Mouse (Mus musculus): Measurements from ENCODE around the gene Snx29. TPM values are rescaled to one million over a fixed set of nuclear protein-coding genes. Genes with fewer than 3 reads are reported as not detected.

Snx29 gene
- polyA plus RNA-seq, 1 experiment: 24.4 TPM

- 77% methylated on average over 3 of the region's 3 CpGs for WGBS
- TF ChIP-seq CTCF (IDR thresholded peaks at IDR 0.05; ENCODE audit: control insufficient read depth, insufficient read depth, low read length) (no peak), POLR2A (IDR thresholded peaks at IDR 0.05; ENCODE audit: borderline replicate concordance, control insufficient read depth, low read depth, low read length) (no peak)
- Histone ChIP-seq H3K4me1 (ENCODE audit: control insufficient read depth, insufficient read depth, low read length) (no peaks in the 10 kb centered on the region; the same call in 1 of the 2 replicates), H3K27ac (ENCODE audit: control insufficient read depth, insufficient read depth, low read depth, low read length, poor library complexity) (no peak overlapping the region), H3K4me3 (replicated peaks; ENCODE audit: control insufficient read depth, low read depth, low read length) (no peak overlapping the region)
Measured at GRCm38 (mm10) chr16:11533441-11533840, 210.7 kb downstream of the Snx29 start.

GRCm38 (mm10) chr16:11537663-11538062 lies 215.0 kb downstream of the Snx29 start:
- no peak for TF ChIP-seq POLR2A (IDR thresholded peaks at IDR 0.05; ENCODE audit: borderline replicate concordance, control insufficient read depth, low read depth, low read length)
- TF ChIP-seq CTCF (IDR thresholded peaks at IDR 0.05; ENCODE audit: control insufficient read depth, insufficient read depth, low read length): no peak
- 87% methylated on average over 5 of the region's 5 CpGs for WGBS
- H3K4me1 ChIP-seq (ENCODE audit: control insufficient read depth, insufficient read depth, low read length): no peaks in the 10 kb centered on the region
- H3K4me3 ChIP-seq (replicated peaks; ENCODE audit: control insufficient read depth, low read depth, low read length): no peak overlapping the region
- H3K27ac ChIP-seq (ENCODE audit: control insufficient read depth, insufficient read depth, low read depth, low read length, poor library complexity): no peak overlapping the region

- 87% methylated on average over 3 of the region's 3 CpGs for WGBS
- Histone ChIP-seq H3K4me1 (ENCODE audit: control insufficient read depth, insufficient read depth, low read length) (no peaks in the 10 kb centered on the region), H3K27ac (ENCODE audit: control insufficient read depth, insufficient read depth, low read depth, low read length, poor library complexity) (no peak overlapping the region), H3K4me3 (replicated peaks; ENCODE audit: control insufficient read depth, low read depth, low read length) (no peak overlapping the region)
- TF ChIP-seq CTCF (IDR thresholded peaks at IDR 0.05; ENCODE audit: control insufficient read depth, insufficient read depth, low read length) (no peak), POLR2A (IDR thresholded peaks at IDR 0.05; ENCODE audit: borderline replicate concordance, control insufficient read depth, low read depth, low read length) (no peak)
Measured at GRCm38 (mm10) chr16:11538191-11538590, 215.5 kb downstream of the Snx29 start.

- TF ChIP-seq CTCF (IDR thresholded peaks at IDR 0.05; ENCODE audit: control insufficient read depth, insufficient read depth, low read length): no peak
- no peak for TF ChIP-seq POLR2A (IDR thresholded peaks at IDR 0.05; ENCODE audit: borderline replicate concordance, control insufficient read depth, low read depth, low read length)
- no peak overlapping the region for H3K4me3 ChIP-seq (replicated peaks; ENCODE audit: control insufficient read depth, low read depth, low read length)
- H3K27ac ChIP-seq (ENCODE audit: control insufficient read depth, insufficient read depth, low read depth, low read length, poor library complexity): no peak overlapping the region
- H3K4me1 ChIP-seq (ENCODE audit: control insufficient read depth, insufficient read depth, low read length): no peaks in the 10 kb centered on the region
Measured at GRCm38 (mm10) chr16:11540961-11541360, 218.3 kb downstream of the Snx29 start.

- Histone ChIP-seq H3K4me3 (replicated peaks; ENCODE audit: control insufficient read depth, low read depth, low read length) (no peak overlapping the region), H3K27ac (ENCODE audit: control insufficient read depth, insufficient read depth, low read depth, low read length, poor library complexity) (no peak overlapping the region), H3K4me1 (ENCODE audit: control insufficient read depth, insufficient read depth, low read length) (no peaks in the 10 kb centered on the region)
- WGBS: 90% methylated on average over 7 of the region's 7 CpGs
- TF ChIP-seq CTCF (IDR thresholded peaks at IDR 0.05; ENCODE audit: control insufficient read depth, insufficient read depth, low read length) (no peak), POLR2A (IDR thresholded peaks at IDR 0.05; ENCODE audit: borderline replicate concordance, control insufficient read depth, low read depth, low read length) (no peak)
Measured at GRCm38 (mm10) chr16:11541769-11542168, 219.1 kb downstream of the Snx29 start.

- WGBS: 83% methylated on average over 8 of the region's 8 CpGs
- H3K4me3 ChIP-seq (replicated peaks; ENCODE audit: control insufficient read depth, low read depth, low read length): no peak overlapping the region
- no peak overlapping the region for H3K27ac ChIP-seq (ENCODE audit: control insufficient read depth, insufficient read depth, low read depth, low read length, poor library complexity)
- no peaks in the 10 kb centered on the region for H3K4me1 ChIP-seq (ENCODE audit: control insufficient read depth, insufficient read depth, low read length)
- no peak for TF ChIP-seq POLR2A (IDR thresholded peaks at IDR 0.05; ENCODE audit: borderline replicate concordance, control insufficient read depth, low read depth, low read length)
- TF ChIP-seq CTCF (IDR thresholded peaks at IDR 0.05; ENCODE audit: control insufficient read depth, insufficient read depth, low read length): no peak
Measured at GRCm38 (mm10) chr16:11550043-11550725, 227.5 kb downstream of the Snx29 start.

- Histone ChIP-seq H3K4me3 (replicated peaks; ENCODE audit: control insufficient read depth, low read depth, low read length) (no peak overlapping the region), H3K27ac (ENCODE audit: control insufficient read depth, insufficient read depth, low read depth, low read length, poor library complexity) (no peak overlapping the region), H3K4me1 (ENCODE audit: control insufficient read depth, insufficient read depth, low read length) (peaks cover 2% of the 10 kb centered on the region; the same call in 1 of the 2 replicates)
- WGBS: 51% methylated on average over 2 of the region's 2 CpGs
- no peak for TF ChIP-seq CTCF (IDR thresholded peaks at IDR 0.05; ENCODE audit: control insufficient read depth, insufficient read depth, low read length)
- no peak for TF ChIP-seq POLR2A (IDR thresholded peaks at IDR 0.05; ENCODE audit: borderline replicate concordance, control insufficient read depth, low read depth, low read length)
Measured at GRCm38 (mm10) chr16:11561714-11562113, 239.0 kb downstream of the Snx29 start.

- H3K4me3 ChIP-seq (replicated peaks; ENCODE audit: control insufficient read depth, low read depth, low read length): no peak overlapping the region
- no peak for TF ChIP-seq CTCF (IDR thresholded peaks at IDR 0.05; ENCODE audit: control insufficient read depth, insufficient read depth, low read length)
- TF ChIP-seq POLR2A (IDR thresholded peaks at IDR 0.05; ENCODE audit: borderline replicate concordance, control insufficient read depth, low read depth, low read length): no peak
- H3K4me1 ChIP-seq (ENCODE audit: control insufficient read depth, insufficient read depth, low read length): peaks cover 2% of the 10 kb centered on the region; the same call in 1 of the 2 replicates
- H3K27ac ChIP-seq (ENCODE audit: control insufficient read depth, insufficient read depth, low read depth, low read length, poor library complexity): no peak overlapping the region
- 73% methylated on average over 4 of the region's 4 CpGs for WGBS
Measured at GRCm38 (mm10) chr16:11563846-11564245, 241.1 kb downstream of the Snx29 start.
